Mouse (Mus musculus) ES-Bruce4 (cell line): Measurements from ENCODE around the gene Mrc2. TPM values are rescaled to one million over a fixed set of nuclear protein-coding genes. Genes with fewer than 3 reads are reported as not detected.

Experiments used
- H3K27ac ChIP-seq: 2 replicates; pipeline ENCODE4 v1.5.1; 2012; ENCODE audit warnings: low read length, inconsistent platforms; ENCODE audit not compliant: insufficient read depth
- H3K27me3 ChIP-seq: 2 replicates; pipeline ENCODE4 v1.6.1; 2012; ENCODE audit warnings: mild to moderate bottlenecking, low read length, inconsistent platforms; ENCODE audit not compliant: control insufficient read depth, poor library complexity, insufficient read depth, severe bottlenecking
- H3K36me3 ChIP-seq: 2 replicates; pipeline ENCODE4 v1.6.1; 2012; ENCODE audit warnings: inconsistent platforms, mild to moderate bottlenecking, low read length, moderate library complexity; ENCODE audit not compliant: control insufficient read depth, poor library complexity, insufficient read depth, severe bottlenecking
- H3K4me1 ChIP-seq: one replicate; pipeline ENCODE4 v1.8.1; 2011; ENCODE audit warnings: low read length; ENCODE audit not compliant: control insufficient read depth, insufficient read depth
- H3K4me3 ChIP-seq: 2 replicates; pipeline ENCODE4 v1.5.1; 2011; ENCODE audit warnings: low read depth, mild to moderate bottlenecking, low read length
- H3K9ac ChIP-seq: 2 replicates; pipeline ENCODE4 v1.6.1; 2012; ENCODE audit warnings: low read depth, mild to moderate bottlenecking, inconsistent platforms; ENCODE audit not compliant: poor library complexity, severe bottlenecking
- H3K9me3 ChIP-seq: replicated peaks from 2 replicates; pipeline ENCODE4 v1.6.1; 2012; ENCODE audit warnings: mild to moderate bottlenecking, low read length, inconsistent platforms; ENCODE audit not compliant: control insufficient read depth, poor library complexity, insufficient read depth, severe bottlenecking
- CTCF ChIP-seq: IDR thresholded peaks from one replicate; pipeline ENCODE4 v1.8.1; 2011; ENCODE audit warnings: low read depth, low read length
- EP300 ChIP-seq: IDR thresholded peaks from 2 replicates; pipeline ENCODE4 v1.6.1; 2011; ENCODE audit warnings: low read depth, low read length; ENCODE audit not compliant: insufficient read depth
- POLR2A ChIP-seq: IDR thresholded peaks from one replicate; pipeline ENCODE4 v1.8.1; 2011; ENCODE audit warnings: low read length; ENCODE audit not compliant: insufficient read depth
- polyA plus RNA-seq: library from polyadenylated mRNA; stranded (reverse); fragments of >200 nt; gene quantifications from 2 replicates; pipeline ENCODE4 v1.2.4, GENCODE M21; 2011; ENCODE audit warnings: low read depth; ENCODE audit not compliant: missing spikeins, insufficient read depth, insufficient read length

Gene Mrc2
- polyA plus RNA-seq, 1 experiment = 4.5 TPM

DNA sequence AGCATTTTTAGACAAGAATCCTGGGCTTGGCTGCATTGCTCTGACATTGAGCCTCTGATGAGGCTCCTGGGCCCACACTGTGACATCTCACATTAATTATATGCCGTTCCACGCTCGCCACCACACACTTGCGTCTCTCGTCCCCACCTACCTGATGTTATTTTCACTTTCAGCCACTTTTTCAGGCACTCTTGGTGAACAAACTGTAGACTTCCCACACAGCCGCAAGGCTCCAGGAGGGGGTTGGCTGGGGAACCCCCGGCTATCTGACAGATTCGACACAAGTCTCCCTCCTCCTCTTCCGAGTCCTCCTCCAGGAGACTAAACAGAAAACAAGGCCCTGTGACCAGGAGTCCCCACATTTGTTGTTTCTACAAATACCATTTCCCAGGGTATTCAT, 92.8 kb downstream of the Mrc2 start:
- TF ChIP-seq POLR2A = no peak
- no peak for TF ChIP-seq CTCF
- TF ChIP-seq EP300 = no peak
- H3K27me3 ChIP-seq = no peaks in the 10 kb centered on the region

DNA sequence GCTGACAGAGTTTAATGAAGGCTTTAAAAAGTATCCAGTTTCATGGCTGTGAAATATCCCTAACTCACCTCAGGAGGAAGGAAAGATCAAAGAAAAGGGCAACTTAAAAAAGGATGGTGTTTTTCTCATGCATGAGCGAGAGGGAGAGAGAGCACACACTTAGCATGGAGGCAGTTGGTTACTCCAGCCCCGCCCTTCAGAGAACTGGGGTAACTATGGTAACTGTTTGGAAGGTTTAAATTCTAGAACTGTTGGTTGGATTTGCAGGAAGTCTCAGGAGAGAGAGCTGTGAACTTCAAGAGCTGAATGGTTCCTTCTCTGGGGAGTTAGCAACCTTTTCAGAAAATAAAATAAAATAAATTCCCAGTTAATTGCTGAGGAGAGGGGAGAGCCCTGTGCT, 96.2 kb downstream of the Mrc2 start:
- TF ChIP-seq EP300 (no peak), CTCF (no peak), POLR2A (no peak)
- H3K4me1 ChIP-seq = no peaks in the 10 kb centered on the region
- no peak overlapping the region for H3K9ac ChIP-seq
- H3K36me3 ChIP-seq = no peaks in the 10 kb centered on the region
- no peak overlapping the region for H3K27ac ChIP-seq
- H3K9me3 ChIP-seq = no peaks in the 10 kb centered on the region
- no peaks in the 10 kb centered on the region for H3K27me3 ChIP-seq
- H3K4me3 ChIP-seq = no peak overlapping the region

More for the DNA sequence above, 92.8 kb downstream of the Mrc2 start:
- H3K4me1 ChIP-seq = no peaks in the 10 kb centered on the region
- no peak overlapping the region for H3K27ac ChIP-seq
- H3K9ac ChIP-seq = no peak overlapping the region
- H3K4me3 ChIP-seq = no peak overlapping the region
- H3K36me3 ChIP-seq = no peaks in the 10 kb centered on the region
- H3K9me3 ChIP-seq = no peaks in the 10 kb centered on the region

DNA sequence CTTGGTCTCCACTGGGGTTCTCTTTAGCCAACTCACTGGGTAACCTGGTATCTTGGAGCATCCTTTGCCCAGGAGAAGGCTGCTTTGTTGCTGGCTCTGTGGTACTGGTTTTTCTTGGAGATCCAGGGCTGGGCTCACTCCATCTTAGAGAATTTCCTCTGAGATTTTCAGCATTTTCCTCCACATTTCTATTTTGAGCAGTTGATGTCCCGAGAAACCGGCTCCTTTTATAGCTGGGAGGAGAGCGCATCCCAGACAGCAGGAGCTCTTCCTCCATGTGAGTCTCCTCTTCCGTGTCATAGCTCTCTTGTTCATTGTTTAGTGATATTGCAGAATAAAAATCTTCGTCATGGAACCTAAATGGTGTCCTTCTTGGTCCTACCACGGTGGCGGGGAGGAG, 97.8 kb downstream of the Mrc2 start:
- Histone ChIP-seq H3K4me1 (no peaks in the 10 kb centered on the region), H3K27me3 (no peaks in the 10 kb centered on the region), H3K27ac (no peak overlapping the region), H3K9ac (no peak overlapping the region), H3K9me3 (no peaks in the 10 kb centered on the region), H3K4me3 (no peak overlapping the region), H3K36me3 (no peaks in the 10 kb centered on the region)
- TF ChIP-seq EP300 = no peak
- TF ChIP-seq CTCF = no peak
- TF ChIP-seq POLR2A = no peak

Other genes with a start within 250 kb of the Mrc2 start
- gene Efcab3, start 229.1 kb upstream of the Mrc2 start, polyA plus RNA-seq = not detected in 2 replicates
- gene Mettl2, start 166.2 kb upstream of the Mrc2 start, polyA plus RNA-seq = 43.1 and 49.3 TPM in 2 replicates
- not detected in 2 replicates for gene Gm10842, start 145.8 kb upstream of the Mrc2 start, polyA plus RNA-seq
- gene Tlk2, start 113.8 kb upstream of the Mrc2 start, polyA plus RNA-seq = 130 and 140 TPM in 2 replicates
- 0.37 TPM in 1 of 2 replicates, not detected in the other for gene March10, start 164.1 kb downstream of the Mrc2 start, polyA plus RNA-seq